Mouse (Mus musculus): ENCODE measurements at regions not wholly inside any gene's neighbourhood (a gene's known extent, or its start where the extent isn't known, plus 50 kb on each side); places are given as distances from the start of the nearest gene placed in this dataset.

DNA sequence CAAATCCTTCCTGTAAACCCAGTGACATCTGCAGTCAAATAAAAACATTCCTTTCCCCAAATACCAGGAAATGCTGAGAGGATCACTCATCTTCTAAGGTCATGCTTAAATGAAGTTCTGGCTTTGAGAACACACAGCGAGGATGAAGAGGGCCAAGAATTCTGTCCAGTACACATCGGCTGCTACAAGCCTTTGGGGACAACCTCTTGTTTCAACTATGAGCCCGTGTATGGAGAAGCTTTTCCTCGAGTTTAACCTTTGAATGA, 334.9 kb upstream of the Ddhd1 start:
- Histone ChIP-seq H3K27ac (no peak overlapping the region), H3K27me3 (ENCODE audit: control insufficient read depth, insufficient read depth, low read length) (no peaks in the 10 kb centered on the region), H3K36me3 (replicated peaks; ENCODE audit: control insufficient read depth, insufficient read depth) (no peaks in the 10 kb centered on the region), H3K4me2 (replicated peaks) (no peak overlapping the region), H3K9me3 (ENCODE audit: control insufficient read depth, low read length) (no peaks in the 10 kb centered on the region), H3K4me3 (replicated peaks; ENCODE audit: low read length) (no peak overlapping the region), H3K4me1 (replicated peaks; ENCODE audit: control insufficient read depth, insufficient read depth, low read length) (no peaks in the 10 kb centered on the region), H3K9ac (no peak overlapping the region)
- 80% methylated on average over 4 of the region's 4 CpGs for WGBS
- DNase-seq (ENCODE audit: low spot score) (no peak), ATAC-seq (ENCODE audit: low FRiP score) (no peak)

DNA sequence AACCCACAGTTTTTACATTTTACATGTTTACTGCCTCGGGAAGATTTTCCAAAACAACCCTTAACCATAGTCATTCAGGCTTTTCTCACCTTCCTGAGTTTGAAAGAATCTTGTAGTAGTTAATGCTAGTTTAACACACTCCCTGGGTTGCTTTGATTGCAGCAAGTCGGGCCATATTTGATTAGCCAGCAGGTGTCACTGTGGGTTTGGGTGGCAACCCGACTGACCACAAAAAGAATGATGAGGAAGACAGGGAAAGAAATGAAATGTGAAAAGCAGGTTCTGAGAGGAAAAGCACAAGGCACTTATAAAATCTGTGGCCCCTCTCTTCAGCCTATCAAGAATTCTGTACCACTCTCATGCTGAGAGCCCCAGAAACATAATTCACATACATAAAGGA, 335.7 kb upstream of the Ddhd1 start:
- no peak overlapping the region for H3K4me2 ChIP-seq (replicated peaks)
- H3K9me3 ChIP-seq (ENCODE audit: control insufficient read depth, low read length) = no peaks in the 10 kb centered on the region
- ATAC-seq (ENCODE audit: low FRiP score) = no peak
- H3K27ac ChIP-seq = no peak overlapping the region
- no peak overlapping the region for H3K4me3 ChIP-seq (replicated peaks; ENCODE audit: low read length)
- H3K9ac ChIP-seq = no peak overlapping the region
- H3K4me1 ChIP-seq (replicated peaks; ENCODE audit: control insufficient read depth, insufficient read depth, low read length) = no peaks in the 10 kb centered on the region
- no peaks in the 10 kb centered on the region for H3K27me3 ChIP-seq (ENCODE audit: control insufficient read depth, insufficient read depth, low read length)
- peak; percentile 80 for DNase-seq (ENCODE audit: low spot score)
- 10% methylated on average over 3 of the region's 3 CpGs for WGBS
- H3K36me3 ChIP-seq (replicated peaks; ENCODE audit: control insufficient read depth, insufficient read depth) = no peaks in the 10 kb centered on the region

DNA sequence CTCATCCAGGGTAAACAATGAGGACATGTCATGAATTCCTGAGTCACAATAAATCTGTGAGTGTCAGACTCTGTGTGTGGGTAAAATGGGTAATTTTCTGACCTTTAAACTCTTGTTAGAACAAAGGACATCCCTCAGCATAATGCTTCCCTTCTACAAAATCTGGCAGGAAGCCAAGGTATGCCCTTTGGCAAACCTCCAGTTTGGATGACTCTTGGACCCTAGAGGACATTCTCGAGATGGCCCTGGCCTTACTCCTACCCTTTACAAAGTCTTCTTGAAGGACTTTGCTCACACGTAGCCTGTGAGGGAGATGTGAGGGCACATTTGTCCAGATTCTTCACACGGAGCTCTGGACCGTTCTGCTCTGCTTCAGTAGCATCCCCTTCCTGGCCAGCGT, 338.8 kb upstream of the Ddhd1 start:
- Histone ChIP-seq H3K9ac (no peak overlapping the region), H3K36me3 (replicated peaks; ENCODE audit: control insufficient read depth, insufficient read depth) (no peaks in the 10 kb centered on the region), H3K27me3 (ENCODE audit: control insufficient read depth, insufficient read depth, low read length) (no peaks in the 10 kb centered on the region), H3K4me1 (replicated peaks; ENCODE audit: control insufficient read depth, insufficient read depth, low read length) (no peaks in the 10 kb centered on the region), H3K4me3 (replicated peaks; ENCODE audit: low read length) (no peak overlapping the region), H3K4me2 (replicated peaks) (no peak overlapping the region), H3K9me3 (ENCODE audit: control insufficient read depth, low read length) (no peaks in the 10 kb centered on the region), H3K27ac (no peak overlapping the region)
- DNase-seq (ENCODE audit: low spot score) (peak; percentile 42), ATAC-seq (ENCODE audit: low FRiP score) (no peak)
- 64% methylated on average over 5 of the region's 5 CpGs for WGBS

DNA sequence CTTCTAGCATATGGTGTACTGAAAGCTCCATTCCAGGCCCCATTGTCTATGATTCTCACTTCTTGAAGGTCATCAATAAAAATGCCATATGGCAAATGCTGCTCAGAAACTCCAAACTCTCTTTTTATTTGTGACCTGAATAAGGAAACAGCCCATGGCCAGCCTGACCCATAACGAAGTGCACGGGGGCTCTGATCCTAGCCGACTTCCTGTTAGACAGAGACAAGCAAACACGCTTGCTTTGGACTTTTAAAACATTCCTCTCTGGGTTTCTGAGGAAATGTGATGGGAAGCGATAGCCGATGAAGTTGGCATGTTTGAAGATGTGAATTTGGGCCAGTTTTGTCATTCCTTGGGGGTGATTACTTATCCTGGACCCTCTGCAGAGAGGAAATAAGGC, 346.1 kb upstream of the Ddhd1 start:
- ATAC-seq (ENCODE audit: low FRiP score) (no peak), DNase-seq (ENCODE audit: low spot score) (no peak)
- 86% methylated on average over 6 of the region's 6 CpGs for WGBS
- Histone ChIP-seq H3K9ac (no peak overlapping the region), H3K27me3 (ENCODE audit: control insufficient read depth, insufficient read depth, low read length) (no peaks in the 10 kb centered on the region), H3K27ac (no peak overlapping the region), H3K4me2 (replicated peaks) (no peak overlapping the region), H3K4me1 (replicated peaks; ENCODE audit: control insufficient read depth, insufficient read depth, low read length) (no peaks in the 10 kb centered on the region), H3K9me3 (ENCODE audit: control insufficient read depth, low read length) (no peaks in the 10 kb centered on the region), H3K36me3 (replicated peaks; ENCODE audit: control insufficient read depth, insufficient read depth) (no peaks in the 10 kb centered on the region), H3K4me3 (replicated peaks; ENCODE audit: low read length) (no peak overlapping the region)

DNA sequence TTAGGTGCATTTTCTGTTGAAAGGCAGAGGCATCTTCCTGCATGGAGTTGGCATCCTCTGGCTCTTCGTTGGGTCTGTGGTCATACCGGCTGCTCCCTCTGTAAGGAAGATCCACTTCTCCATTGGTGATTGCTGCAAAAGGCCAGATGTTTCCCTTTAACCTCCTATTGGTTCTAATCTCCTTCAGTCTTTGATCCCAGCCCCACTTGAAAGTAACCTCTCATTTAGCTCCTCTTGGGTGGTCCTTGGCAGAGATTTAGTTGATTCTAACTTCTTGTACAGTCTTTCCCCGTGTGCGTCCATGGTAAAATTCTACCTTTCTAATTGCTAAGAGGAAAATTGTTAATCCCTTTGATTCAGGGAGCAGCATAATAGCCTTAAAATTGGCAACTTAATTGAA, 347.4 kb upstream of the Ddhd1 start:
- Histone ChIP-seq H3K4me3 (replicated peaks; ENCODE audit: low read length) (no peak overlapping the region), H3K27me3 (ENCODE audit: control insufficient read depth, insufficient read depth, low read length) (no peaks in the 10 kb centered on the region), H3K4me1 (replicated peaks; ENCODE audit: control insufficient read depth, insufficient read depth, low read length) (no peaks in the 10 kb centered on the region), H3K27ac (no peak overlapping the region), H3K9ac (no peak overlapping the region), H3K9me3 (ENCODE audit: control insufficient read depth, low read length) (no peaks in the 10 kb centered on the region), H3K36me3 (replicated peaks; ENCODE audit: control insufficient read depth, insufficient read depth) (no peaks in the 10 kb centered on the region), H3K4me2 (replicated peaks) (no peak overlapping the region)
- DNase-seq (ENCODE audit: low spot score) (no peak), ATAC-seq (ENCODE audit: low FRiP score) (no peak)
- WGBS = 70% methylated on average over 4 of the region's 4 CpGs

DNA sequence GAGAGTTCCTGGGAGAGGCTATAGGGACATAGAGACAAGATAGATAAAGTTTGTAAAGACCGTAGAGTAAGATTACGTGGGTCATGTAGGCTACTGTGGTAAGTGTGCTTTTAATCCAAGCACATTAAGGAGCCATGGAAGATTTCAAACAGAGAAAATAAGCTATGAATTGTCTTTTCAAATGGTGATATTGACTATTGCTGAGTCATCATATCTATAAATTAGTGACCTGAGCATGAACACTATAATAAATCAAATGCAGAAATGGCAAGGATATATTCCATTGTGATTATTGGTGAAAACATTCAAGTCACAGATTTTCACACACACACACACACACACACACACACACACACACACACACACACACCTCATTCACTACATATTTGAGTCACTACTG, 355.3 kb upstream of the Ddhd1 start:
- no peaks in the 10 kb centered on the region for H3K9me3 ChIP-seq (ENCODE audit: control insufficient read depth, low read length)
- no peaks in the 10 kb centered on the region for H3K36me3 ChIP-seq (replicated peaks; ENCODE audit: control insufficient read depth, insufficient read depth)
- no peaks in the 10 kb centered on the region for H3K4me1 ChIP-seq (replicated peaks; ENCODE audit: control insufficient read depth, insufficient read depth, low read length)
- no peak overlapping the region for H3K27ac ChIP-seq
- H3K4me3 ChIP-seq (replicated peaks; ENCODE audit: low read length) = no peak overlapping the region
- DNase-seq (ENCODE audit: low spot score) (no peak), ATAC-seq (ENCODE audit: low FRiP score) (no peak)
- no peak overlapping the region for H3K9ac ChIP-seq
- 99% methylated on average over 2 of the region's 2 CpGs for WGBS
- H3K4me2 ChIP-seq (replicated peaks) = no peak overlapping the region
- H3K27me3 ChIP-seq (ENCODE audit: control insufficient read depth, insufficient read depth, low read length) = no peaks in the 10 kb centered on the region

DNA sequence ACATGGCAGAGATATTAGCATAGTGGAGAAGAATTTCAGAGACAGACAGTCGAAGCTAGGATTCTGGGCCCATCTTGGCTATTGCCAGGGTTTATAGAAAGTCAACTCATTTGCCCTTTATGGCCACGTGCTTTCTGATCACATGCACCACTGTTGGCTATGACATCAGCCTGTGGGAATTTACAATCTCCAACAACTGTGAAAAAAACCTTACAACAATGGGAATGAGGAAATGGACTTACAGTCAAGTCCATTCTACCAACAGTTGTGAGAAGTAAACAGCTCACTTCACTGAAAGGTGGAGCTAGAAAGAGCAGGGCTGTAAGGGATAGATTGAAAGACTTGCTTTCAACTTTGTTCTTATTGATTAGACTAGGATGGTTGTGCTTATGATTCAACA, 356.1 kb upstream of the Ddhd1 start:
- no peak overlapping the region for H3K4me3 ChIP-seq (replicated peaks; ENCODE audit: low read length)
- no peak for DNase-seq (ENCODE audit: low spot score)
- H3K4me2 ChIP-seq (replicated peaks) = no peak overlapping the region
- no peaks in the 10 kb centered on the region for H3K4me1 ChIP-seq (replicated peaks; ENCODE audit: control insufficient read depth, insufficient read depth, low read length)
- H3K27me3 ChIP-seq (ENCODE audit: control insufficient read depth, insufficient read depth, low read length) = no peaks in the 10 kb centered on the region
- H3K9ac ChIP-seq = no peak overlapping the region
- no peak for ATAC-seq (ENCODE audit: low FRiP score)
- H3K27ac ChIP-seq = no peak overlapping the region
- H3K36me3 ChIP-seq (replicated peaks; ENCODE audit: control insufficient read depth, insufficient read depth) = no peaks in the 10 kb centered on the region
- no peaks in the 10 kb centered on the region for H3K9me3 ChIP-seq (ENCODE audit: control insufficient read depth, low read length)
- 82% methylated on average over 2 of the region's 2 CpGs for WGBS

DNA sequence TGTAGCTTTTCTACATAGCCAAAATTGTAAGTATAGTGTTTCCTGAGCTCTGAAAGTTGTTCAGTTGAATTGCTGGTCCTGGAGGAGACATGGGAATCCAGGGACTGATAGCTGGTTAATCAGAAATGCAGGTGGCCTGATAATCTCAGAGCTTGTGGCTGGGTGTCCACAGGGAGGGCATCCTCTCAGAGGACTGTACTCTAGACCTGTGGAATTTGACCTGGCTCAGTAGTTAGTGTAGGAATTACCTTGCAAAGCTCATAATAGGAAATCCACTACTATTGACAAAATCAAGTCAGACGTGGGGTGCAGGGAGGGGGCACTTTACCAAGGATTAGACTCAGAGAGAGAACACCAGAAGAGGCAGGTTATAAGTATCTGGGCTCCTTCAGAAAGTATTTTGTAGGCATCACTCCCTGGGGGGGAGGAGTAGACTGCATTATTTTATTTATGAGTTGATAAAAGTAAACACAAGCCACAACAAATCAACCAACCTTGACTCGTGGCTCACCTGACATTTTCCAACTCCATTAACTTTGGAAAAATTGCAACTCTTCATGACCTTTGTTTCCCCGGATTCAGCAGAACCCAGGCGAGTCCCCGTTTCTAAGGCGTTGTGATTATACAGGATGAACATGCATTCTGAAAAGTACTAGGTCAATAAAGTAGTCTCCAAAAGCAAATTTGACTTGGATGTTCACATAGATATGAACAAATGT, 357.9 kb upstream of the Ddhd1 start:
- WGBS = 90% methylated on average over 6 of the region's 6 CpGs

DNA sequence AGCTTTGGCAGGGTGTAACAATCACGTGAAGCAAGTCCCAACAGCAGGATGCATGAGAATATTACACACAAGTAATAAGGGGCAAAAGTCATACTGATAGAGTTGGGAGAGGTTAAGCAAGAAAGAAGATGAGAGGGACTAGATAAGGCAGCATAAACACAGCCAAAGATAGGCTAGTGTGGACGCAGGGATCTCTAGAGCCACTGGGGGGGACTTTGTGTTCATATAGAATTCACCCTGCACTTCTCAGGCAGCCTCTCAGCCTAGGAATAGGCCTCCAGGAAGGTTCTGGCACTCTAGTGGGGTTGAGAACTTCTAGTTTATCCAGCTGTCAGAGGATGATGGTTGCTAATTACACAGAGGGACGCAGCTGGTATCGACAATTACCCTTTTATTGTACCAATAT, 358.8 kb upstream of the Ddhd1 start:
- no peak overlapping the region for H3K4me2 ChIP-seq (replicated peaks)
- WGBS = 75% methylated on average over 4 of the region's 4 CpGs
- ATAC-seq (ENCODE audit: low FRiP score) (no peak), DNase-seq (ENCODE audit: low spot score) (no peak)
- no peak overlapping the region for H3K9ac ChIP-seq
- no peak overlapping the region for H3K27ac ChIP-seq
- no peaks in the 10 kb centered on the region for H3K36me3 ChIP-seq (replicated peaks; ENCODE audit: control insufficient read depth, insufficient read depth)
- no peak overlapping the region for H3K4me3 ChIP-seq (replicated peaks; ENCODE audit: low read length)
- no peaks in the 10 kb centered on the region for H3K27me3 ChIP-seq (ENCODE audit: control insufficient read depth, insufficient read depth, low read length)
- H3K4me1 ChIP-seq (replicated peaks; ENCODE audit: control insufficient read depth, insufficient read depth, low read length) = no peaks in the 10 kb centered on the region
- no peaks in the 10 kb centered on the region for H3K9me3 ChIP-seq (ENCODE audit: control insufficient read depth, low read length)

More for the DNA sequence above, 357.9 kb upstream of the Ddhd1 start:
- H3K36me3 ChIP-seq (replicated peaks; ENCODE audit: control insufficient read depth, insufficient read depth) = no peaks in the 10 kb centered on the region
- no peak overlapping the region for H3K9ac ChIP-seq
- H3K27ac ChIP-seq = no peak overlapping the region
- no peaks in the 10 kb centered on the region for H3K9me3 ChIP-seq (ENCODE audit: control insufficient read depth, low read length)
- H3K27me3 ChIP-seq (ENCODE audit: control insufficient read depth, insufficient read depth, low read length) = no peaks in the 10 kb centered on the region
- no peaks in the 10 kb centered on the region for H3K4me1 ChIP-seq (replicated peaks; ENCODE audit: control insufficient read depth, insufficient read depth, low read length)
- ATAC-seq (ENCODE audit: low FRiP score) = no peak
- H3K4me3 ChIP-seq (replicated peaks; ENCODE audit: low read length) = no peak overlapping the region
- no peak for DNase-seq (ENCODE audit: low spot score)
- H3K4me2 ChIP-seq (replicated peaks) = no peak overlapping the region

DNA sequence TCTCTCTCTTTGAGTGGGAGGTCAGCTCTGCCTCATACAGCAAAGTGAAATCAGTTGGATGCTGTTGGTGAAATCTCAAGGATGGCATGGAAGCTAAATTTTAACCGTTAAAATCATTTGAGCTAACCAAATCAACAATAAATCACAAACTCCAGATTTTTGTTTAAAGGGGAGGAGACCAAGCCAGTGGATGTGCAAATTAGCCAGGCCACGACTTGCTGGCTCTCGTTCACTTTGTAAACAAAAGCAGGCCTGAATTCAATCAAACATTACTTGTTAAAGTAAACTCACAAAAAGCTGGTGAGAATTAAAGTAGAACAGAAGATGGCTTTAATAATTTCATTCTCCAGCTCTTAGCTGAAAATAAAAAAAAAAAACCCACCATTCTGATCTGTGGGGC, 359.3 kb upstream of the Ddhd1 start:
- Histone ChIP-seq H3K36me3 (replicated peaks; ENCODE audit: control insufficient read depth, insufficient read depth) (no peaks in the 10 kb centered on the region), H3K9ac (no peak overlapping the region), H3K9me3 (ENCODE audit: control insufficient read depth, low read length) (no peaks in the 10 kb centered on the region), H3K27me3 (ENCODE audit: control insufficient read depth, insufficient read depth, low read length) (no peaks in the 10 kb centered on the region), H3K27ac (no peak overlapping the region), H3K4me1 (replicated peaks; ENCODE audit: control insufficient read depth, insufficient read depth, low read length) (no peaks in the 10 kb centered on the region), H3K4me3 (replicated peaks; ENCODE audit: low read length) (no peak overlapping the region), H3K4me2 (replicated peaks) (no peak overlapping the region)
- WGBS = 61% methylated on average over 3 of the region's 3 CpGs
- ATAC-seq (ENCODE audit: low FRiP score) (no peak), DNase-seq (ENCODE audit: low spot score) (no peak)
